Mouse (Mus musculus): ENCODE data around the gene Tvp23a. TPM values are rescaled to one million over a fixed set of nuclear protein-coding genes. Genes with fewer than 3 reads are reported as not detected.
A peak's percentile ranks its signal among the peaks of the same experiment; 100 is the strongest.

The Tvp23a gene
- 77.6 and 82.0 TPM in 2 replicates for total RNA-seq (2014; rRNA removed)
- polyA plus RNA-seq (2015; fragmentation: Nextera tagmentation; extraction: Ambion mirVana), result 44.1 and 46.8 TPM in 2 replicates

DNA sequence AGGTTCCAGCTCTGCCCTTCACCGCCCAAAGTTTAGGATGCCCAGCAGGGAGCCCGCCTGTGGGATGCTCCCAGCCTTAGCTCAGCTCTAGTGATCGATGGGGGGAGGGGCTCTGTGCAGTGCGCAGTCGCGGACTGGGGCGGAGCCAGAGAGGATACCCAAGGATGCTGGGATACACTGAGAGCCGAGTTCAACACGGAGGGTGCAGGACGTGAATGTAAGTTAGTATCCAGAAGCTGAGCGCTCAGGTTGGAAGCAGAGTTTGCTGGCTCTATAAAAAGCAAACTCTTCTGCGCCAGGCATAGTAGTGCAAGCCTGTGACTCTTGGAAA lies at the start of gene Tvp23a:
Gene Tvp23a (minus strand): TSS at position 99 of the 331 bp plus-strand sequence.
- H3K4me2 ChIP-seq (ENCODE audit: low read depth, low read length, poor library complexity, severe bottlenecking), result peak within 1 kb of the TSS; percentile 72
- H3K36me3 ChIP-seq (ENCODE audit: insufficient read depth, low read length), result no peaks in the 10 kb centered on the region
- no peaks in the 10 kb centered on the region for H3K27me3 ChIP-seq (ENCODE audit: insufficient read depth, low read length)
- no peaks in the 10 kb centered on the region for H3K9me3 ChIP-seq (ENCODE audit: low read length)
- peak; percentile 28 for TF ChIP-seq CTCF (IDR thresholded peaks at IDR 0.05)
- peak; percentile 96 for ATAC-seq (ENCODE audit: low FRiP score)
- 1% methylated on average over 12 of the region's 12 CpGs for WGBS
- peak within 1 kb of the TSS; percentile 83 for H3K27ac ChIP-seq (ENCODE audit: low read depth, low read length)
- peak within 1 kb of the TSS; percentile 66 for H3K4me3 ChIP-seq (ENCODE audit: low read depth, low read length)
- DNase-seq (ENCODE audit: low spot score), result peak; percentile 92
- peak within 1 kb of the TSS; percentile 89 for H3K9ac ChIP-seq (replicated peaks; ENCODE audit: low read length, poor library complexity, severe bottlenecking)
- peaks cover 10% of the 10 kb centered on the region; the same call in 1 of the 2 replicates for H3K4me1 ChIP-seq (ENCODE audit: insufficient read depth, low read length)

- no peak for TF ChIP-seq CTCF (IDR thresholded peaks at IDR 0.05)
- H3K9me3 ChIP-seq (ENCODE audit: low read length), result no peaks in the 10 kb centered on the region
Measured at GRCm38 (mm10) chr16:10495824-10496298, 48.7 kb upstream of the Tvp23a start.

GRCm38 (mm10) chr16:10492587-10492986 lies 45.4 kb upstream of the Tvp23a start:
- Histone ChIP-seq H3K9ac (replicated peaks; ENCODE audit: low read length, poor library complexity, severe bottlenecking) (no peak overlapping the region), H3K4me2 (ENCODE audit: low read depth, low read length, poor library complexity, severe bottlenecking) (no peak overlapping the region), H3K4me3 (ENCODE audit: low read depth, low read length) (no peak overlapping the region), H3K27ac (ENCODE audit: low read depth, low read length) (no peak overlapping the region), H3K4me1 (ENCODE audit: insufficient read depth, low read length) (no peaks in the 10 kb centered on the region), H3K36me3 (ENCODE audit: insufficient read depth, low read length) (no peaks in the 10 kb centered on the region), H3K9me3 (ENCODE audit: low read length) (no peaks in the 10 kb centered on the region), H3K27me3 (ENCODE audit: insufficient read depth, low read length) (0 out of 2 replicates have a peak, but pooled peaks cover 5% of the 10 kb centered on the region)
- no peak for ATAC-seq (ENCODE audit: low FRiP score)
- DNase-seq (ENCODE audit: low spot score), result no peak
- WGBS, result 84% methylated on average over 3 of the region's 3 CpGs
- no peak for TF ChIP-seq CTCF (IDR thresholded peaks at IDR 0.05)

More at GRCm38 (mm10) chr16:10495824-10496298, 48.7 kb upstream of the Tvp23a start:
- Histone ChIP-seq H3K4me3 (ENCODE audit: low read depth, low read length) (no peak overlapping the region), H3K4me2 (ENCODE audit: low read depth, low read length, poor library complexity, severe bottlenecking) (no peak overlapping the region), H3K9ac (replicated peaks; ENCODE audit: low read length, poor library complexity, severe bottlenecking) (no peak overlapping the region), H3K36me3 (ENCODE audit: insufficient read depth, low read length) (no peaks in the 10 kb centered on the region), H3K27ac (ENCODE audit: low read depth, low read length) (no peak overlapping the region), H3K4me1 (ENCODE audit: insufficient read depth, low read length) (0 out of 2 replicates have a peak, but pooled peaks cover 2% of the 10 kb centered on the region), H3K27me3 (ENCODE audit: insufficient read depth, low read length) (no peaks in the 10 kb centered on the region)
- ATAC-seq (ENCODE audit: low FRiP score) (no peak), DNase-seq (ENCODE audit: low spot score) (no peak)
- WGBS, result 86% methylated on average over 2 of the region's 2 CpGs

- Histone ChIP-seq H3K9ac (replicated peaks; ENCODE audit: low read length, poor library complexity, severe bottlenecking) (no peak overlapping the region), H3K9me3 (ENCODE audit: low read length) (no peaks in the 10 kb centered on the region), H3K4me2 (ENCODE audit: low read depth, low read length, poor library complexity, severe bottlenecking) (no peak overlapping the region), H3K4me1 (ENCODE audit: insufficient read depth, low read length) (no peaks in the 10 kb centered on the region), H3K36me3 (ENCODE audit: insufficient read depth, low read length) (no peaks in the 10 kb centered on the region), H3K4me3 (ENCODE audit: low read depth, low read length) (no peak overlapping the region), H3K27ac (ENCODE audit: low read depth, low read length) (no peak overlapping the region), H3K27me3 (ENCODE audit: insufficient read depth, low read length) (0 out of 2 replicates have a peak, but pooled peaks cover 5% of the 10 kb centered on the region)
- 87% methylated on average over 4 of the region's 4 CpGs for WGBS
- no peak for ATAC-seq (ENCODE audit: low FRiP score)
- no peak for DNase-seq (ENCODE audit: low spot score)
- no peak for TF ChIP-seq CTCF (IDR thresholded peaks at IDR 0.05)
Measured at GRCm38 (mm10) chr16:10491716-10492115, 44.6 kb upstream of the Tvp23a start.

- Histone ChIP-seq H3K4me3 (ENCODE audit: low read depth, low read length) (no peak overlapping the region), H3K36me3 (ENCODE audit: insufficient read depth, low read length) (no peaks in the 10 kb centered on the region), H3K4me1 (ENCODE audit: insufficient read depth, low read length) (no peaks in the 10 kb centered on the region), H3K27me3 (ENCODE audit: insufficient read depth, low read length) (0 out of 2 replicates have a peak, but pooled peaks cover 5% of the 10 kb centered on the region), H3K9ac (replicated peaks; ENCODE audit: low read length, poor library complexity, severe bottlenecking) (no peak overlapping the region), H3K9me3 (ENCODE audit: low read length) (no peaks in the 10 kb centered on the region), H3K27ac (ENCODE audit: low read depth, low read length) (no peak overlapping the region), H3K4me2 (ENCODE audit: low read depth, low read length, poor library complexity, severe bottlenecking) (no peak overlapping the region)
- no peak for TF ChIP-seq CTCF (IDR thresholded peaks at IDR 0.05)
- WGBS, result 84% methylated on average over 18 of the region's 18 CpGs
- no peak for DNase-seq (ENCODE audit: low spot score)
- ATAC-seq (ENCODE audit: low FRiP score), result no peak
Measured at GRCm38 (mm10) chr16:10490503-10491150, 43.5 kb upstream of the Tvp23a start.

- WGBS, result 23% methylated on average over 14 of the region's 14 CpGs
- Histone ChIP-seq H3K4me1 (ENCODE audit: insufficient read depth, low read length) (no peaks in the 10 kb centered on the region), H3K9me3 (ENCODE audit: low read length) (no peaks in the 10 kb centered on the region), H3K4me3 (ENCODE audit: low read depth, low read length) (no peak overlapping the region), H3K4me2 (ENCODE audit: low read depth, low read length, poor library complexity, severe bottlenecking) (peak overlapping the region; percentile 33), H3K9ac (replicated peaks; ENCODE audit: low read length, poor library complexity, severe bottlenecking) (no peak overlapping the region), H3K27me3 (ENCODE audit: insufficient read depth, low read length) (0 out of 2 replicates have a peak, but pooled peaks cover 5% of the 10 kb centered on the region), H3K27ac (ENCODE audit: low read depth, low read length) (no peak overlapping the region), H3K36me3 (ENCODE audit: insufficient read depth, low read length) (no peaks in the 10 kb centered on the region)
- DNase-seq (ENCODE audit: low spot score) (no peak), ATAC-seq (ENCODE audit: low FRiP score) (no peak)
- TF ChIP-seq CTCF (IDR thresholded peaks at IDR 0.05), result no peak
Measured at GRCm38 (mm10) chr16:10489904-10490457, 42.8 kb upstream of the Tvp23a start.

Data from midbrain, postnatal 0 days (tissue).